Mouse (Mus musculus) stomach, postnatal 0 days (tissue): ENCODE results near the gene Mosmo. TPM values are rescaled to one million over a fixed set of nuclear protein-coding genes. Genes with fewer than 3 reads are reported as not detected.
"Not testable (repeated sequence)": the region's sequence is repeated elsewhere in the genome, so short reads cannot be mapped to it uniquely, and the experiment has no call there.

Experiments used
- ATAC-seq: fragments of 200-750 bp; cut with Nextera tagmentation; 2 replicates; pipeline ENCODE4 v1.8.0; 2017; ENCODE audit not compliant: low FRiP score, low TSS enrichment
- DNase-seq: peaks from one replicate; pipeline ENCODE4 v3.0.0-alpha.2; 2016; ENCODE audit warnings: low spot score
- H3K27ac ChIP-seq: fragments of 300-500 bp; sonication (generic); replicated peaks from 2 replicates; pipeline ENCODE4 v1.5.1; 2014; ENCODE audit warnings: mild to moderate bottlenecking, control low read depth
- H3K27me3 ChIP-seq: fragments of 300-500 bp; sonication (generic); 2 replicates; pipeline ENCODE4 v1.6.1; 2014; ENCODE audit warnings: low read length; ENCODE audit not compliant: control insufficient read depth, insufficient read depth
- H3K36me3 ChIP-seq: fragments of 300-500 bp; sonication (generic); 2 replicates; pipeline ENCODE4 v1.6.1; 2014; ENCODE audit warnings: low read length, mixed read lengths; ENCODE audit not compliant: control insufficient read depth, insufficient read depth
- H3K4me1 ChIP-seq: fragments of 300-500 bp; sonication (generic); replicated peaks from 2 replicates; pipeline ENCODE4 v1.6.1; 2014; ENCODE audit warnings: antibody characterized with exemption; ENCODE audit not compliant: control insufficient read depth, insufficient read depth
- H3K4me2 ChIP-seq: fragments of 300-500 bp; sonication (generic); replicated peaks from 2 replicates; pipeline ENCODE4 v1.6.1; 2014; ENCODE audit warnings: low read depth, mild to moderate bottlenecking, control low read depth, moderate library complexity
- H3K4me3 ChIP-seq: fragments of 300-500 bp; sonication (generic); 2 replicates; pipeline ENCODE4 v1.5.1; 2014; ENCODE audit warnings: low read depth, low read length, control low read depth
- H3K9ac ChIP-seq: fragments of 300-500 bp; sonication (generic); 2 replicates; pipeline ENCODE4 v1.6.1; 2014; ENCODE audit warnings: mild to moderate bottlenecking, low read length, control low read depth, mixed read lengths
- H3K9me3 ChIP-seq: fragments of 300-500 bp; sonication (generic); 2 replicates; pipeline ENCODE4 v1.6.1; 2016; ENCODE audit warnings: low read length; ENCODE audit not compliant: control insufficient read depth
- CTCF ChIP-seq: IDR thresholded peaks from 2 replicates; pipeline ENCODE4 v1.5.1; 2016; ENCODE audit warnings: antibody characterized with exemption, low read depth, mild to moderate bottlenecking, moderate library complexity
- EP300 ChIP-seq: optimal IDR thresholded peaks from 2 replicates; pipeline ENCODE3; 2016; ENCODE audit warnings: antibody characterized with exemption
- WGBS: fragments of 180-500 bp; shearing (Covaris S2); extraction: QIAGEN DNeasy Blood & Tissue Kit; methylation state at CpG from one replicate; pipeline ENCODE4 v1.1.7; 2014; 5-methylcytosine and 5-hydroxymethylcytosine counted together
- polyA plus RNA-seq: library from polyadenylated mRNA; unstranded; fragments of >200 nt; fragmentation: Nextera tagmentation; extraction: Ambion mirVana; gene quantifications from 2 replicates; pipeline ENCODE4 v1.2.1, GENCODE M21; 2015

Mosmo gene
- polyA plus RNA-seq, 1 experiment from 2014 or later: 6.9 TPM

DNA sequence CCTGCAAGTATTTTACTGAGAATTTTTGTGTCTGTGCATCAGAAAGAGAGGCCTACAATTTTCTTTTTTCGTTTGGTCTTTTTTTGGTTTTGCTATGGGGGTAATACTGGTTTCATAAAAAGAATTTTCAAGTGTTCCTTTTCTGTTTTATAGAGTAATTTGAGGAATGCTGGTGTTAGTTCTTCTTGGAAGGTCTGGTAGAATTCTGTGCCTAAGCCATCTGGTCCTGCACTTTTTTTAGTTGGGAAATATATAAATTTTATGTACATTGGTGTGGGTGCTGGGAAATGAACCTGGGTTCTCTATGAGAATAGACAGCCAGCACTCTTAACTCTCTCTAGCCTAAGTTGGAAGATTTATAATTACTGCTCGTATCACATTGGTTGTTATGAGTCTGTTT, 34.7 kb downstream of the Mosmo start:
- DNase-seq (no peak), ATAC-seq (no peak)
- H3K4me1 ChIP-seq: no peaks in the 10 kb centered on the region
- no peak overlapping the region for H3K4me3 ChIP-seq
- no peak overlapping the region for H3K27ac ChIP-seq
- no peaks in the 10 kb centered on the region for H3K27me3 ChIP-seq
- no peaks in the 10 kb centered on the region for H3K9me3 ChIP-seq
- TF ChIP-seq CTCF: no peak
- no peak for TF ChIP-seq EP300
- H3K9ac ChIP-seq: no peak overlapping the region
- WGBS: 81% methylated on average over 2 of the region's 2 CpGs
- H3K36me3 ChIP-seq: no peaks in the 10 kb centered on the region
- no peak overlapping the region for H3K4me2 ChIP-seq

DNA sequence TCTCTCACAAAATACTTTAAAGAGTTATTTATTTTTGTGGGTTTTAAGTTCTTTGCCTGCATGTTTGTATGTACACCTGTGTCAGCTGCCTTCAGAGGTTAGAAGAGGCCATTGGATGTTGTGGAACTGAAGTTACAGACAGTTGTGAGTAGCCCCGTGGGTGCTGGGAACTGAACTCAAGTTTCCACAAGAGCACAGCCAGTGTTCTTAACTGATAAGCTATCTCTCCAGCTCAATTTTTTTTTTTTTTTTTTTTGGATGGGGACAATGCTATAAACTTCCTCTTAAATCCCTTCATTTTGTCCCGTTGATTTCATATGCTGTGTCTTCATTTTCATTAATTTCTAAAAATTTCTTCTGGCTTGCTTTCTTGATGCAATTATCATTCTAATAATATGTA, 35.8 kb downstream of the Mosmo start:
- WGBS: 94% methylated on average over 2 of the region's 2 CpGs
- H3K4me1 ChIP-seq: no peaks in the 10 kb centered on the region
- no peak for ATAC-seq
- H3K9me3 ChIP-seq: no peaks in the 10 kb centered on the region
- DNase-seq: no peak
- H3K9ac ChIP-seq: no peak overlapping the region
- no peak overlapping the region for H3K27ac ChIP-seq
- no peak overlapping the region for H3K4me3 ChIP-seq
- TF ChIP-seq CTCF: no peak
- TF ChIP-seq EP300: no peak
- H3K36me3 ChIP-seq: no peaks in the 10 kb centered on the region
- no peak overlapping the region for H3K4me2 ChIP-seq
- no peaks in the 10 kb centered on the region for H3K27me3 ChIP-seq

DNA sequence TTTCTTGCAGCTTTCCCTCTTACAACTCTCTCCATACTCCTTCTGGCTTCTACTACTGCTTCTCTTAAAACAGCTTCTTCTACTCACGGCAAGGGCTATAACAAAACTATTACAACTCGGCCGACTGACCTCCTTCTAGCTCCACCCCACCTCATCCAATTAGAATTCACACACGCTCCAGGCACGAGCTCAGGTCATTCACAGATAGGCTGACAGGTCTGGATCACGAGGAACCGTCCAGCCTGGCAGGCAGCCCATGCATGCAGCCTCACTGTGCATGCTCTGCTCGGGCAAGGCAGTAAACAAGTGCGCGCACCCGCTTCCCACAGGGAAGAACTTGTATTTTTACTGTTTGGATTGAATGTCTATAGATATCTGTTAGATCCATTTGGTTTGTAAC, 36.5 kb downstream of the Mosmo start:
- not testable (repeated sequence) for H3K4me3 ChIP-seq, ATAC-seq, DNase-seq, H3K27ac ChIP-seq, H3K9ac ChIP-seq, H3K36me3 ChIP-seq, H3K4me2 ChIP-seq, H3K27me3 ChIP-seq, H3K4me1 ChIP-seq, H3K9me3 ChIP-seq
- 87% methylated on average over 11 of the region's 11 CpGs for WGBS

DNA sequence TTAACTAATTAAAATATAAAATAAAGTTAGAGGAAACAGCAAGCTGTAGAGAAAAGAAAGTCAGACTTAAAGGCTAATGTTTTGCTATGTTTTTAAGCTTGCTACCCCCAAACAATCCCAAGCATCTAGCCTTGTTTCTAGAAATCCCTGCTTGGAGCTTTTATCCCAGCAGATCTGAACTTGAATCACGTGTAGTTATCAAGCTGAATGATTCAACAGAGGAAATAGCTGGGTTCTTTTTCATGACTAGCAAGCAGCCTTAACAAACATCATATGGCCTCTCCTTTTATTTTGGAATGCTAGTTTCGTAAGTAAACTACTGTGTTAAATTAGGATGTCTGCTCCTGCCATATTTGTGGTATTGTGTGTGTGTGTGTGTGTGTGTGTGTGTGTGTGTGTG, 39.8 kb downstream of the Mosmo start:
- WGBS: 41% methylated on average over 2 of the region's 2 CpGs
- DNase-seq: no peak
- Histone ChIP-seq H3K27ac (no peak overlapping the region), H3K9ac (no peak overlapping the region), H3K36me3 (no peaks in the 10 kb centered on the region), H3K4me2 (no peak overlapping the region), H3K4me3 (no peak overlapping the region), H3K27me3 (no peaks in the 10 kb centered on the region), H3K4me1 (no peaks in the 10 kb centered on the region), H3K9me3 (no peaks in the 10 kb centered on the region)
- ATAC-seq: no peak
- TF ChIP-seq CTCF (no peak), EP300 (no peak)

DNA sequence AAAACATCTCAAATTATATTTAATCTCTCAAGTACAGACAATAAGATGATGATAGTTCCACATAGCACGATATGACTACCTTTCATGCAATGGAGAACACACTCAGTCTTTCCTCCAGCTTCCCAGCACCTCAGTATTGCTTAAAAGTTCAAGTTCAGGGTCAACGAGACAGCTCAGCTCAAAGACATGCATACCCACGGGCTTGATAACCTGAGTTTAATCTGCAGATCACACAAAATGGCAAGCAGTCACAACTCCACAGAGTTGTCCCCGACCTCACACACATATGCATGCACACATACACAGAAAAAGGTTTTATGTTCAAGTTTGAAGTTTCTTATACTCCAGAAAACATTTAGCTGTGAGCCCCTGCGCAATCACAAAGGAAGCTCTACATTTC, 43.6 kb downstream of the Mosmo start:
- no peak for TF ChIP-seq EP300
- no peak for TF ChIP-seq CTCF
- H3K4me1 ChIP-seq: no peaks in the 10 kb centered on the region
- WGBS: 92% methylated on average over 5 of the region's 5 CpGs

DNA sequence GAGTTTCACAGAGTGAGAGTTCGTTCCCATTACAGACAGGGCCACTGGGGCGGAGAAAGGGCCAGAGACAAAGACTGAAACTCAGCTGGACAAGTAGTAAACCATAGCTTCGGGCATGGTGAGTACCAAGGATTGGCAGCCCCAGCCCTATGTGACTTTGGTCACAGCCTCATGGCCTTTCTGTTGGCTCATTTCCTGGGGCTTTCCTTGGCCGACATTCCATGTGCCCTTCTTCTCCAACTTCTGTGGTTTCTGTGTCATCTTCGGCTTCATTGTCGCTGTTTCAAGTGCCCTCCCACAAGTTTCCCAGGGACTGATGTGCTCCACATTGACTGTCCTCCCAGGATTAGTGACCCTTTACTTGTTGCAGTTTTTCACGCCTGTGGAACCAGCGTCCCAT, 44.0 kb downstream of the Mosmo start:
- Histone ChIP-seq H3K27me3 (no peaks in the 10 kb centered on the region), H3K27ac (no peak overlapping the region), H3K4me3 (no peak overlapping the region), H3K9ac (no peak overlapping the region), H3K36me3 (no peaks in the 10 kb centered on the region), H3K9me3 (no peaks in the 10 kb centered on the region), H3K4me2 (no peak overlapping the region), H3K4me1 (no peaks in the 10 kb centered on the region)
- DNase-seq (no peak), ATAC-seq (no peak)
- no peak for TF ChIP-seq CTCF
- TF ChIP-seq EP300: no peak
- 89% methylated on average over 8 of the region's 8 CpGs for WGBS

More for the DNA sequence above, 43.6 kb downstream of the Mosmo start:
- no peaks in the 10 kb centered on the region for H3K9me3 ChIP-seq
- H3K27ac ChIP-seq: no peak overlapping the region
- H3K9ac ChIP-seq: no peak overlapping the region
- ATAC-seq (no peak), DNase-seq (no peak)
- H3K4me3 ChIP-seq: no peak overlapping the region
- no peaks in the 10 kb centered on the region for H3K27me3 ChIP-seq
- H3K4me2 ChIP-seq: no peak overlapping the region
- no peaks in the 10 kb centered on the region for H3K36me3 ChIP-seq

DNA sequence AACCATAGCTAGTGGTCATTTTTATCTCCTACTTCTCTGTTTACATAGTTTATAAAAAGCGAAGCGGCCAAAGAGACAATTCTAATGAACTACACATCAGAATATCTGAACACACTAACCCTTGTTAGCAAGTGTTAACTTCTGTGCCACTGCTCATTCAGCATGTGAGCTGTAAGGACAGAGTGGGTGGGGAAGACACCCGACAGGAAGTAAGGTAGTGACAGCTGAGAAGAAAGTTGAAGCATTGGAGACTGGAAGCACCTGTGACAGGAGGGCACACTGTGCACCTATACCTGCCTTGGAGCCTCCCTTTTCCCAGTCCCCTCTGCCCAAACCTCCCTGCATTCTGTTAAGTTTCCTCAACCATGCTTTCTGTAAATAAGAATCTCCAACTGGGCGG, 44.6 kb downstream of the Mosmo start:
- no peaks in the 10 kb centered on the region for H3K9me3 ChIP-seq
- DNase-seq: no peak
- TF ChIP-seq EP300 (no peak), CTCF (no peak)
- no peak overlapping the region for H3K9ac ChIP-seq
- H3K4me3 ChIP-seq: no peak overlapping the region
- H3K27me3 ChIP-seq: no peaks in the 10 kb centered on the region
- no peak for ATAC-seq
- H3K27ac ChIP-seq: no peak overlapping the region
- H3K36me3 ChIP-seq: no peaks in the 10 kb centered on the region
- H3K4me2 ChIP-seq: no peak overlapping the region
- WGBS: 82% methylated on average over 4 of the region's 4 CpGs
- H3K4me1 ChIP-seq: no peaks in the 10 kb centered on the region
